In the genomic region with DNA sequence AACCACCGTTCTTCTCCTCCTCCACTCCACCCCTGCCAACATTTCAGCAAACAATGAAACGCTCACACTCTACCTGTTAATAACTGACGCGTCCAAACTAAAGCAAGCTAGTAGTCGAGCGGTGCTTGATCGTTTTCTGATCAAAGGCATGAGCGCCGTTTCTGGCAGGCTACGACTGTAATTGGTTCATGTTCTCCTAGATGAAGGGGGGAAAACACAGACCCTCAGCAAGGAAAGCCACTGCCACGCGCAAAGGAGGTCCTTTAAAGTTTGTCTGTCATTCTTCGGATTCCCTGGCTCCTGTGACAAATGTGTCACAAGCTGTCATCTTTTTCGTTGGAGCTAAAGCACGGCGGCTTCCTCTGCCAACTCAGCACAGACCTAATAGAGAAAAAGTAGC, we compare ENCODE assay signal across 20 mouse cellular contexts. TPM values are rescaled to one million over a fixed set of nuclear protein-coding genes. Genes with fewer than 3 reads are reported as not detected.
DNase-seq lines count a peak whose midpoint lies in the region; ATAC-seq and TF ChIP-seq lines count a peak whose summit lies in the region.
"Had no signal": no experiment of that assay in that cellular context is flagged by ENCODE, and none has a peak within 500 bp of the region (broad histone marks: within the 10 kb centered on the region; RNA-seq: fewer than 3 reads in every experiment).

No protein-coding gene starts in this region.

- H3K4me3 ChIP-seq in forebrain, embryonic 15.5 days, result no peak overlapping the region
- no peak overlapping the region for H3K4me3 ChIP-seq in forebrain, embryonic 10.5 days
- H3K4me3 ChIP-seq in heart, embryonic 10.5 days, result no peak overlapping the region
- H3K4me3 ChIP-seq in left cerebral cortex, adult 2 months, result no peak overlapping the region
- H3K4me3 ChIP-seq in intestine, embryonic 16.5 days (ENCODE audit: low read length), result no peak overlapping the region
- H3K4me3 ChIP-seq: embryonic facial prominence, embryonic 12.5 days; heart, adult 2 months; heart, embryonic 12.5 days; hindbrain, embryonic 12.5 days had no signal

- no peak overlapping the region for H3K4me2 ChIP-seq in forebrain, embryonic 15.5 days (replicated peaks)
- H3K4me2 ChIP-seq in intestine, embryonic 16.5 days (ENCODE audit: low read depth, low read length), result no peak overlapping the region
- H3K4me2 ChIP-seq: embryonic facial prominence, embryonic 12.5 days; heart, embryonic 12.5 days; hindbrain, embryonic 12.5 days had no signal

- TF ChIP-seq CTCF in left cerebral cortex, adult 2 months (IDR thresholded peaks at IDR 0.05), result no peak
- no peak for TF ChIP-seq CTCF in brain, embryonic 14.5 days (IDR thresholded peaks at IDR 0.05; ENCODE audit: borderline replicate concordance, extremely low read depth, insufficient read depth, insufficient read length)

- intact Hi-C loops in left cerebral cortex, adult 2 months (cut with DNase I), result loop anchor here (5.0 kb wide), 2 partner anchors 64 to 164 kb away; no protein-coding TSS in a partner anchor
- intact Hi-C loops in left cerebral cortex, postnatal 36 days (cut with DNase I), result no loop called here

- H3K36me3 ChIP-seq in forebrain, embryonic 15.5 days, result no peaks in the 10 kb centered on the region
- H3K36me3 ChIP-seq in forebrain, embryonic 10.5 days (replicated peaks), result no peaks in the 10 kb centered on the region
- no peaks in the 10 kb centered on the region for H3K36me3 ChIP-seq in heart, embryonic 10.5 days
- H3K36me3 ChIP-seq in intestine, embryonic 16.5 days (ENCODE audit: control insufficient read depth, insufficient read depth, low read length), result no peaks in the 10 kb centered on the region
- H3K36me3 ChIP-seq: embryonic facial prominence, embryonic 12.5 days; heart, embryonic 12.5 days; hindbrain, embryonic 12.5 days had no signal

- H3K9ac ChIP-seq in forebrain, embryonic 15.5 days (replicated peaks), result no peak overlapping the region
- no peak overlapping the region for H3K9ac ChIP-seq in intestine, embryonic 16.5 days (ENCODE audit: low read depth, low read length)
- H3K9ac ChIP-seq: embryonic facial prominence, embryonic 12.5 days; heart, embryonic 12.5 days; hindbrain, embryonic 12.5 days had no signal

- H3K27ac ChIP-seq in forebrain, embryonic 15.5 days (replicated peaks), result peak overlapping the region; percentile 9; the same call in 1 of the 2 replicates
- H3K27ac ChIP-seq in forebrain, embryonic 10.5 days, result no peak overlapping the region
- H3K27ac ChIP-seq in heart, embryonic 10.5 days, result no peak overlapping the region
- peak overlapping the region; percentile 51 for H3K27ac ChIP-seq in left cerebral cortex, adult 2 months
- no peak overlapping the region for H3K27ac ChIP-seq in intestine, embryonic 16.5 days (ENCODE audit: low read length)
- H3K27ac ChIP-seq: embryonic facial prominence, embryonic 12.5 days; heart, adult 2 months; hindbrain, embryonic 12.5 days had no signal

- no peak for DNase-seq in forebrain, embryonic 10.5 days (ENCODE audit: extremely low spot score, low spot score)
- peak; percentile 47 for DNase-seq in heart, embryonic 10.5 days (ENCODE audit: low spot score)
- no peak for DNase-seq in heart, adult 18-20 months
- DNase-seq in left cerebral cortex, adult 2 months (ENCODE audit: extremely low spot score in 1 of 2, low spot score in 2 of 2), result no peak
- DNase-seq in left cerebral cortex, postnatal 36 days (ENCODE audit: low spot score in 2 of 2), result no peak
- peak; percentile 57 for DNase-seq in brain, embryonic 14.5 days (ENCODE audit: low read depth)
- DNase-seq: adrenal gland, postnatal 10 days; cerebellum, adult 11-12 months; cerebellum, adult 9-10 months; cerebellum, postnatal 25 days; gastrocnemius, postnatal 36 days; heart, adult 2 months had no signal

- no peaks in the 10 kb centered on the region for H3K9me3 ChIP-seq in forebrain, embryonic 15.5 days
- no peaks in the 10 kb centered on the region for H3K9me3 ChIP-seq in forebrain, embryonic 10.5 days
- H3K9me3 ChIP-seq in heart, embryonic 10.5 days, result no peaks in the 10 kb centered on the region
- H3K9me3 ChIP-seq in intestine, embryonic 16.5 days (ENCODE audit: control insufficient read depth, low read length), result no peaks in the 10 kb centered on the region
- H3K9me3 ChIP-seq: embryonic facial prominence, embryonic 12.5 days; heart, embryonic 12.5 days; hindbrain, embryonic 12.5 days had no signal

- no peaks in the 10 kb centered on the region for H3K27me3 ChIP-seq in forebrain, embryonic 15.5 days
- no peaks in the 10 kb centered on the region for H3K27me3 ChIP-seq in forebrain, embryonic 10.5 days (ENCODE audit: poor library complexity, severe bottlenecking)
- no peaks in the 10 kb centered on the region for H3K27me3 ChIP-seq in heart, embryonic 10.5 days (ENCODE audit: insufficient read depth, poor library complexity, severe bottlenecking)
- H3K27me3 ChIP-seq in intestine, embryonic 16.5 days (replicated peaks; ENCODE audit: control insufficient read depth, insufficient read depth, low read length), result no peaks in the 10 kb centered on the region
- H3K27me3 ChIP-seq: embryonic facial prominence, embryonic 12.5 days; heart, embryonic 12.5 days; hindbrain, embryonic 12.5 days had no signal

- no peak for TF ChIP-seq POLR2A in brain, embryonic 14.5 days (IDR thresholded peaks at IDR 0.05; ENCODE audit: borderline replicate concordance, extremely low read depth, insufficient read depth, insufficient read length, poor library complexity, severe bottlenecking)

- peaks cover 5% of the 10 kb centered on the region; the same call in 1 of the 2 replicates for H3K4me1 ChIP-seq in forebrain, embryonic 15.5 days
- no peaks in the 10 kb centered on the region for H3K4me1 ChIP-seq in forebrain, embryonic 10.5 days
- H3K4me1 ChIP-seq in heart, embryonic 10.5 days, result no peaks in the 10 kb centered on the region
- no peaks in the 10 kb centered on the region for H3K4me1 ChIP-seq in intestine, embryonic 16.5 days (ENCODE audit: control insufficient read depth, insufficient read depth, low read length)
- H3K4me1 ChIP-seq: embryonic facial prominence, embryonic 12.5 days; heart, embryonic 12.5 days; hindbrain, embryonic 12.5 days had no signal

- no peak for ATAC-seq in forebrain, embryonic 15.5 days (replicated peaks)
- no peak for ATAC-seq in intestine, embryonic 16.5 days
- ATAC-seq: hindbrain, embryonic 16.5 days had no signal

- WGBS in forebrain, embryonic 15.5 days, result 56% methylated on average over 16 of the region's 16 CpGs
- WGBS in forebrain, embryonic 10.5 days, result 90% methylated on average over 16 of the region's 16 CpGs
- 83% methylated on average over 16 of the region's 16 CpGs for WGBS in heart, embryonic 10.5 days
- WGBS in intestine, embryonic 16.5 days, result 70% methylated on average over 16 of the region's 16 CpGs

RNA-seq across cellular contexts. Expression of a gene that starts 21.6 kb away (rescaled TPM):
- 72.3 and 78.0 TPM in 2 replicates for polyA plus RNA-seq in forebrain, embryonic 15.5 days (2015; fragmentation: Nextera tagmentation; extraction: Ambion mirVana)
- polyA plus RNA-seq in forebrain, embryonic 10.5 days (2016; fragmentation: Nextera tagmentation; extraction: Ambion mirVana), result 14.1 and 16.7 TPM in 2 replicates
- polyA plus RNA-seq in heart, embryonic 10.5 days (2016; fragmentation: Nextera tagmentation; extraction: Ambion mirVana), result 101 and 126 TPM in 2 replicates
- total RNA-seq in heart, adult 18-20 months (2021), result 1 to 10 TPM; 3.0 to 3.9 TPM
- total RNA-seq in left cerebral cortex, adult 2 months (2021), result 10 to 100 TPM; 30.3 to 31.1 TPM
- total RNA-seq in left cerebral cortex, postnatal 36 days (2021), result 10 to 100 TPM; 22.7 to 30.3 TPM
- polyA plus RNA-seq in brain, embryonic 14.5 days (2012; rRNA removed), result 28.2 and 34.8 TPM in 2 replicates
- 7.2 and 7.3 TPM in 2 replicates for polyA plus RNA-seq in intestine, embryonic 16.5 days (2015; fragmentation: Nextera tagmentation; extraction: Ambion mirVana)
- total RNA-seq: gastrocnemius, adult 8-10 months; gastrocnemius, postnatal 36 days; MEL had no signal

Comparison
In these comparisons a context has a peak if more than half of its experiments do, and no peak if none do; other contexts are left out.
1. H3K27ac ChIP-seq: peak in forebrain, embryonic 15.5 days (single experiment) and left cerebral cortex, adult 2 months (single experiment); none in forebrain, embryonic 10.5 days (single experiment), heart, embryonic 10.5 days (single experiment) and intestine, embryonic 16.5 days (single experiment).
2. DNase-seq: peak in heart, embryonic 10.5 days (single experiment) and brain, embryonic 14.5 days (single experiment); none in forebrain, embryonic 10.5 days (single experiment), heart, adult 18-20 months (0 of 2), left cerebral cortex, adult 2 months (0 of 2) and left cerebral cortex, postnatal 36 days (0 of 2).